Mouse (Mus musculus) brain, embryonic 14.5 days (tissue): ENCODE results near the gene Gtf3c2.

ENCODE experiments used
- CTCF ChIP-seq: fragments of 200-500 bp; IDR thresholded peaks from 2 replicates; pipeline ENCODE4 v1.5.1; 2012; ENCODE audit warnings: inconsistent platforms, mild to moderate bottlenecking, moderate library complexity, borderline replicate concordance; ENCODE audit not compliant: insufficient read depth, insufficient read length; ENCODE audit errors: extremely low read depth
- POLR2A ChIP-seq: fragments of 200-500 bp; IDR thresholded peaks from 2 replicates; pipeline ENCODE4 v1.6.1; 2012; ENCODE audit warnings: mild to moderate bottlenecking, inconsistent platforms, borderline replicate concordance; ENCODE audit not compliant: poor library complexity, insufficient read depth, insufficient read length, severe bottlenecking; ENCODE audit errors: extremely low read depth

GRCm38 (mm10) chr5:31138968-31139425, 40.9 kb downstream of the Gtf3c2 start:
- no peak for TF ChIP-seq CTCF
- TF ChIP-seq POLR2A: no peak
